Mouse (Mus musculus) c-Kit-positive CD71-negative TER-119-negative erythroid progenitor cells, embryonic 14.5 days (primary cell): ENCODE results near the gene Yju2.
"Not testable (repeated sequence)": the region's sequence is repeated elsewhere in the genome, so short reads cannot be mapped to it uniquely, and the experiment has no call there.

Experiments used
- DNase-seq: peaks from one replicate; pipeline ENCODE4 v3.0.0-alpha.2; 2013; ENCODE audit warnings: low read depth

Yju2 gene

DNA sequence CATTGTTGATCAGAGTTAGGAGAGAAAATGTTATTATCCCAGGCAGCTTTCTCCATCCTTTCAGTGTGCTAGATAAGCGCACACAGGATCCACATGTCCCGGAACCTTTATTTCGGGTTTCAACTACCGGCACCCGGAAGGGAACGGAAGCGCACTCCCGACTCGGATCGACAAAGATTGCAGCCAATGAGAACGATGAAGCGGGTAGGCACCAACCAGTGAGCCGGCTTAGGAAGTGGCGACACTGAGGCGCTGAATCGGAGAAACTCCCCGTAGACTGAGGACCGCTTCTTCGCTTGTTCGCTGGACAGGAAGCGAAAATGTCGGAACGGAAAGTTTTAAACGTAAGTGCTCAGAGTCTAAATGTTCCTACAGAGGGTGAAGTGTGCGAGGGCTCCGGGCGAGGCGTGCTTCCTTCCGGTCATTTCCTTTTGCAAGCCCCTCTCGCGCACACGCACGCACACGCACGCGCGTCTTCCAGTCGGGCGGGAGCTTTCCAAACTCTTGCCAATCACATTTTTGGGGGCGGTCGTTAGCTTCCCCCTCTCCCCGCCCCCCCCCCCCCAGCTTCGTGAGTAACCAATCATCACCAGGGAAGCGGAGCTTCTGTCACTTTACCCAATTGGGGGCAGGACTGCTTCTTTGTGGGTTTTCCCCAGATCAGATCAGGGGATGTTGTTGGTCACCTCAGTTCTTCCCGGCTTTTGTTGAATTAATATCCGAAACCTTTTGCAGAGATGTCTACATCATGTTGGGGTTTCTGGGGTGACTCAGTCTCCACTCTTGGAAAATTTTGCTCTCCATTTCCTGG lies at the start of gene Yju2:
Gene Yju2 (plus strand): TSS at position 182 of the 811 bp plus-strand sequence.
- peak; percentile 93 for DNase-seq

DNA sequence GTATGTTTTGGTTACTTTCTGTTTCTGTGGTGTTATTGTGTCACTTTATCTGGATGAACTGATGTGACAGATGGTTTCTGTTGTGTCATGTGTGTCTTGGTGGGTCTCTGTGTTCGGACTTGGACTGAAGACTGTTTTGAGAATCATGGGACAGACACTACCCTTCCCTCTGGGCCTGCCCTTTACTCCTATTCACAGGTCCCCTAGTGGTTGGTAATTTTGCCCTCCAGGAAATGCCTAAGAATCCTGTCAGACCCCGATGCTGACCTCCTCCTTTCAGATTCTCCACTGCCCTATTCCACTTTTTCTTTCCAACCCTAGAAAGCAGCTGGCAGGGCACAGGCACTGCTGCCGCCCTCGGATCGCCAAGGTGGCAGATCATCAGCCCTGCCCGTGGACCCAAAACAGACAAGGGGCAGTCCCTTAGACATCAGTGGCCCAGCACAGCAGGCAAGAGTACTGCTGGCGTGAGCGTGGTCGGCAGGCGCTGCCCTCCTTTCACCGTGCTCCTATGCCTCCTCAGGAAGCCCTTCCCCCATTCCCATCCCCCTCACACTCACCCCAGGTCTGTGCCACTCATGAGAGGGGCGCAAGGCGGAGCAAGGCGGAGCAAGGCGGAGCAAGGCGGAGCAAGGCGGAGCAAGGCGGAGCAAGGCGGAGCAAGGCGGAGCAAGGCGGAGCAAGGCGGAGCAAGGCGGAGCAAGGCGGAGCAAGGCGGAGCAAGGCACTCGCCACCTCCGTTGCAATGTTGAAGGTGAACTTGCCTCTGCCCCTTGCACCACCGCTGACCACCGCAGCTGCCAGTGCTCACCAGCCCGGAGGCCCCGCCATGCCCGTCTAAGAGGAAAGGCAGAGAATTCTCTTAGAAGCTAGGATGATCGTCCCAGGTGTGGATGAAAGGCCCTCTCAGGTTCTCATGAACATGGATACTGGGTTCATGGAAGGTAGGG lies 27.1 kb upstream of the Yju2 start:
- peak; percentile 48 for DNase-seq

DNA sequence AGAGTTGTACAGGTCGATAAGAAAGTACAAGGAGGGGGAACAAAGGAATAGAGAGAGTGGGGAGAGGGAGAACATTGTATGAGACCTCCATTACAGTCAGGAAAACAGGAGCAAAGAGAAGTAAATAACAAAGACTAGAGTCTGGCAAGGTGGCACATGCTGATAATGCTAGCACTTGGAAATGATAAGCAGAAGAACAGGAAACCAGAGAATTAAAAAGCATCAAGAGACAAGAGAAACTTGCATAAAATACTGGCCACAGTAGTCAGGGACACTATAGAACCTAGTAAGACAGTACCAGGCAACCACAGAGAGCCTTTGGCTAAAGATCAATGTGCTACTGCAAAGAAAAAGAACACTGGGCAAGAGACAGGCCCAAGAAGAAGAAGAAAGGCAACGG lies 26.3 kb upstream of the Yju2 start:
- no peak for DNase-seq

DNA sequence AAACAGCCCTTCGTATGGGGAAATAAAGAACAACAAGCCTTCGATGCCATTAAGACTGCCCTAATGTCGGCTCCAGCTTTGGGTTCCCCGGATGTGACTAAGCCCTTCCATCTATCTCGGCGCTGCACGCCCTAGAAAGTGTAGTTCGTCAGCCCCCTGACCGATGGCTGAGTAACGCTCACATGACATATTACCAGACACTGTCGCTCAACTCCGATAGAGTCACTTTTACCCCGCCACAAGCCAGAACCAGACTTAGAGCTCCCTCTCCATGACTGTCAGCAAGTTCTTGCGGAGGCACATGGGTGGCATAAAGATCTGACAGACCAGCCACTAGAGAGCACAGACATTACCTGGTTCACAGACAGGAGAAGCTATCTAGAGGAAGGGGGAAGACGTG lies 25.7 kb upstream of the Yju2 start:
- DNase-seq: no peak

DNA sequence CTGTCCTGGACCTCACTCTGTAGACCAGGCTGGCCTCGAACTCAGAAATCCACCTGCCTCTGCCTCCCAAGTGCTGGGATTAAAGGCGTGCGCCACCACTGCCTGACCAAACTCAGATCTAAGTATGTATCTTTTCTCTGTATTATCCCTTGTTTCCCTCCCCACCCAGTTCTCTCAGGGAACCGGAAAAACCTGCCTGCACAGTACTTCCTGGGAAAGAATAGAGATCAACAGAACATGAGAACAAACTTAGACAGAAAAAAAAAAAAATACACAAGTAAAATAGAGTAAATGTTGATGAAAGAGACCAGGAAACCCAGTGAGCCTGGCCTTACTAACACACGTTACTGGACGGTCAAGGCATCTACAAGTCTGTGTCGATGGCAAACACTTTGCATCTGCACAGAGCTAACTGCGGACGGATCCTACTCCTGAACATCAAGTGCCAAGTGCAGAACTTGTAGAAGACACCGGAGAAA lies 14.5 kb upstream of the Yju2 start:
- DNase-seq: not testable (repeated sequence)

DNA sequence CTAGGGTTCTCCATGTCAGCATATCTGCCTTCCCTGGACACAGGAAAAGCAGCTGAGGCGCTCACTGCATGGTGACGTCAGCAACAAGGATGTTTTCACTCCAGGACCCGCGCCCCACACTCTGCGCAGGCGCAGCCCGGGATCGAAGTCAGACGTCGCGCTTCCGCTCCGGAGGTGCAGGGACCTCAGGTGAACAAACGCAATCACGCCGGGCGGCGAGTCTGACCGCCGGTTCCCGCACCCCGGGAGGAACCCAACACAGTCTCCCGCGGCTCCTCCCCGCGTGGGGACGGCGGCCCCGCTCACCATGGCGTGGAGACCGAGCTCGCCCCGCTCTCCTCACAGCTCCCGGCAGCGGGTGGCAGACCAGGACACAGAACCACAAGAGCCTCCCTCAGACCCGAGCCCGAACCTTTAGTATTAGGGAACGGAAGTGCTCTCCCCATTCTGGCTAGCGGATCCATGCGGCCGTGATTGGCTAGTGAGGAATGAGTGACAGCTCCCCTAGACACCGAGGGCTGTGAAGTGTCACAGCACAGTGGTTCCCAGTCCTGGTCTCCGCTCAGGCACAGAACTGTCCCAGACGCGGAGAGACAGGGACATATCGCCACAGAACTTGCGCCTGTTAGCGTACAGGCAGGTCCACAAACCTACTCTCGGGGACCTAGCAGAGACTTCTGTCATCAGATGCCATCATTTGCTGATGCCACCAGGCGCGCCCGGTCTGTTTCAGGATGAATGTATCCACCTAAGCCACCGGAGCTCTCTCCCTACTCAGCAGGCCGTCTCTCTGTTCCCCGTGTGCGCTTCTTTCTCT lies 13.8 kb upstream of the Yju2 start:
- DNase-seq: peak; percentile 47

DNA sequence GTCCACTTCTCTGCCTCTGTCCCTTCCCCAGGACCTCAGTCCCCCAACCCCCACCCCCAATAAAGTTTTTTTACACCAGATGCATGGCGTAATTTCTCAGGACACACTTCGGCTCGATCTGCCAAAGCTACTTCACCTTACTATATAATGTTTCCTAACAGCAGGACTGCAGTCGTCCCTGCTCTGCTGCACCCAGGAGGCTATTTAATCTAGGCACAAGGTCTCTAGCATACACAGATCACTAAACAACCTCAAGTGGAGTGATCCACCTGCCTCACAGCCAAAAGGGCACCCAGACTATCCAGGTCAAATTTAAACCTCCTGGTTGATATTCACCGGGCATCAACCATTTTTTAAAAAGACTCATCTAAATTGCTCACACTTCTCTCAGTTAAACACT lies 13.2 kb upstream of the Yju2 start:
- no peak for DNase-seq

DNA sequence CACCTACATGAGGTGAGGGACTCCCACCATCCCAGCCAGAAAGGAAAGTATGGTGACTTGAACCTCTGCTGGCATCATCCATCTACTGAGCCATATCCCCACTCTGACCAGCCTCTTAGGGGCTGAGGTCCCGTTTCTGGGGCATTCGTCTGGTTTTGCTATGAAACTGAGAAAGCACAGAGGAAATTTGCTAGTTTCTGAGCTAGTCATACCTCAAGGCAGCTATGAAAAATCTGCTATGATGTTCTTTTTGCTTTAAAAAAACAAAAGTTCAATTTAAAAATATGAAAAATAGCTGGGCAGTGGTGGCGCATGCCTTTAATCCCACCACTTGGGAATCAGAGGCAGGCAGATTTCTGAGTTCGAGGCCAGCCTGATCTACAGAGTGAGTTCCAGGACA lies 10.3 kb upstream of the Yju2 start:
- no peak for DNase-seq

DNA sequence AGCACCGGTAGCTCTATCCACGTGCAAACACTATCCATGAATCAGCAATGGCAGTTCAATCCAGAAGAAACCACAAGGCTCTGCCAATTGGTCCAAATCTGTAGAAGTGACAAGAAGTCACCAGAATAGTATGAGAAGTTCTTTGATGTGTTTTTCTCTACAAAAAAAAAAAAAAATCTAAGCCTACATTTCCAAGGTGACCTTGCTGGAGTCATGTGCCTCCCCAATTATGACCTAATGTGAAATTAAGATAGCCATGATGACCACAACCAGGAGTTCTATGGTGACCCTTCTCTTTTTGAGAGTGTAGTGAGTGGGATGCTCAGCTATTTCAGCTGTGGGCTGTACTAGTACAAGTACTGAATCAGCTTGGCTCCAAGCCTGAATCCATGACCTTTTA lies 9.5 kb upstream of the Yju2 start, which contains the start of gene Zfp119b:
Gene Zfp119b (minus strand): TSS at position 101 of the 400 bp plus-strand sequence.
- no peak for DNase-seq

DNA sequence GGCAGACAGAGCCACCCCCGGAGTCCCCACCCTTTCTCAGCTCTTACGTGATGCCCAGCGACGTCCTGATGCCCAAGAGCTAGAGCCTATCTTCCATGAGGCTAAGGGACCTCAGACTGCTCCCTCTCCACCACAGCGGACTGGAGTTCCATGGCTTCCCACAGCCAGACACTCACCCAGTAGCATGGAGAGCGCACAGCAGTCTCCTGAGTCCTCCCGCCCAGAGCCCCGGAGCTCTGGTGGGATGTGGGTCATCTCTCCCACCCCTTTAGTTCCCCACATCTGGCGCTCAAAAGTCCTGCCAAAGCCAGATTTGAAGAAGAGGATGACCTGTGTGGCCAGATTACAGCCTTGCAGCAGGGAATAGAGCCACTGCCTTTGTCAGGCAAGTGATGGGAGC lies 8.3 kb upstream of the Yju2 start:
- no peak for DNase-seq

DNA sequence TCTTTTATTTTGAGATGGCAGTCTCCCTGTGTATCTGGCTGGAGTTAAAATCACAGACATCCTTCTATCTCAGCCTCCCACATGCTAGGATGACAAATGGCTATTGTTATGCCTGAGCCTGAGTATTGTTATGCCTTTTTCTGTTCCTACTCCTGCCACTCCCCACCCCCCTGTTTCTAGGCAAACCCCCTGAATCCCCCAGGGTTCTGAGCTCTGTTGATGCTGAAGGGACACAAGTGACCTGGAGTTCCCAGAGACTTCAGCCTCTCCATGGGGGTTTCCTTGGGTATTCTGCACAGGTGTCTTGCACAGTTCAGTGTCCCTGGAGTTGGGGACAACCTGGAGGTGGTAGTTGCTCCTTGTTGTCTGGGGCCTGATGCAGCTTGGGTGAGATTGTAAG lies 6.9 kb upstream of the Yju2 start:
- no peak for DNase-seq

DNA sequence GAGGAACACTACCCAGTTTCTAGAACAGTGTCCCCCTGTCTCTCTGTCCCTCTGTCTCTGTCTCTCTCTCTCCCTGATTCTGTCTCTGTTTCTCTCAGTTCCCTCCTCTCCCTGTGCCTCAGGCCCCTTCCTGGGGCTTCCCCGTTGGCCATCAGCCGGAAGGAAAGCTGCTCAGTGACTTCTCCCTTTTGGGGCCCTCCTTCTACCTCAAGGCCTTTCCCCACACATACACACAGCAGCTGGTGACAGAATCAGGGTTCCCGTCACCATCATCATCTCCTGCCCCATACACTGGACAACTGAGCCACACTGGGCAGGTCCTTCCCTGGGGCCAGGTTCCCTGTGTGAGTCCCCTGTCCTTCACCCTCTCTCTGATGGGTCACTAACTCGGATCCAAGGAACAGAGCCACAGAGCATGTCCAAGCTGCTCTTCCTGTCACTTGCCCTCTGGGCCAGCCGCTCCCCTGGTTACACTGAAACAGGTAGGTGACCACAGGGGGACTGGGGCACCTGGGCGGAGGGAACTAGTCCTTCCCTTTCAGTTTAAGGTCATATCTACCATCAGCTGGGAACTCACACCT lies 6.4 kb upstream of the Yju2 start, which contains the start of gene Ebi3:
Gene Ebi3 (plus strand): TSS at position 194 of the 581 bp plus-strand sequence.
- no peak for DNase-seq

DNA sequence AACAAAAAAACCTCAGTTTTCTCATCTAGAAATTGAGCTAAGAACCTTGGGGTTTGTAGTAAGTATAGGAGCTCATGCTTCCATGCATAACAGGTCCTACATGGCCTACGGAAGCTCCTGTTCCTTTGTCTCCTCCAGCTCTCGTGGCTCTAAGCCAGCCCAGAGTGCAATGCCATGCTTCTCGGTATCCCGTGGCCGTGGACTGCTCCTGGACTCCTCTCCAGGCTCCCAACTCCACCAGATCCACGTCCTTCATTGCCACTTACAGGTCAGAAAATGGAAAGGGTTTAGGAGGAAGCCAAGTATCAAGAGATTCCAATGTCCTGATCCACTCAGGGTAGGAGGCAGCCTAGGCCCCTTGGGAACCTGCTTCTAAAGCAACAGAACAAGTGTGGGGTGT lies 5.1 kb upstream of the Yju2 start:
- no peak for DNase-seq

DNA sequence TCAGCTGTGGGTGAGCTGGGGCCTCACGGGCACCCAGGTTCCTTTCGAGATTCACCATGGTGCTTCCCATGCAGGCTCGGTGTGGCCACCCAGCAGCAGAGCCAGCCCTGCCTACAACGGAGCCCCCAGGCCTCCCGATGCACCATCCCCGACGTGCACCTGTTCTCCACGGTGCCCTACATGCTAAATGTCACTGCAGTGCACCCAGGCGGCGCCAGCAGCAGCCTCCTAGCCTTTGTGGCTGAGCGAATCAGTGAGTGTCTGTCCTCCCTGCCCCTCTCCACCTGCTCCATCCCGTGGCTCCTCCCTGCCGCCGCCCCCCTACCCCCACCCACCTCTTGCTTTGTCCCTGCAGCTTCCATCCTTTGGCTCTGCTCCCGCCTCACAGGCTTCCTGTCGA lies 4.7 kb upstream of the Yju2 start:
- DNase-seq: no peak

DNA sequence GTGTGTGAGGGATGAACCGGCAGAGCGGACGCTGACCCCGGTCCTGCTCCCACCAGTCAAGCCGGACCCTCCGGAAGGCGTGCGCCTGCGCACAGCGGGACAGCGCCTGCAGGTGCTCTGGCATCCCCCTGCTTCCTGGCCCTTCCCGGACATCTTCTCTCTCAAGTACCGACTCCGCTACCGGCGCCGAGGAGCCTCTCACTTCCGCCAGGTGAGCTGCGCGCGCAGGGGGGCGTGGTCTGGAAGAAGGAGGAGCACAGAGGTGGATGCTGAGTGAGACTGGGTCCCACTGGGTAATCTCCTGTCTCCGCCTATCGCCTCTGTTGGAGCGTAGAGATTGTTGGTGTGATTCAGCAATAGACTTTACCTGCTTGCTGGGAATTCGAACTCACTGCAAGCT lies 2.8 kb upstream of the Yju2 start:
- DNase-seq: peak; percentile 45

DNA sequence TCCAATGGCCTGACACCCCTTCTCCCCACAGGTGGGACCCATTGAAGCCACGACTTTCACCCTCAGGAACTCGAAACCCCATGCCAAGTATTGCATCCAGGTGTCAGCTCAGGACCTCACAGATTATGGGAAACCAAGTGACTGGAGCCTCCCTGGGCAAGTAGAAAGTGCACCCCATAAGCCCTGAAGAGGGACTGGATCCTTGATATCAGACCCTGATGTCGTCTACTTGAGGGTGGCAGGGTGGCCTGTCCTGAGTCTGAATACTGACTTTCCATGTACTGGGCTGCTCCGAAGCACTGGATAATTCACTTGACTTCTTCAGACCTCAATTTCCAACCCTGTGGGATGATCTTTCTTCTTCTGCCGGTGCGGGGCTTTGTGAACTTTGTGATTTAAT lies 2.3 kb upstream of the Yju2 start:
- DNase-seq: no peak

DNA sequence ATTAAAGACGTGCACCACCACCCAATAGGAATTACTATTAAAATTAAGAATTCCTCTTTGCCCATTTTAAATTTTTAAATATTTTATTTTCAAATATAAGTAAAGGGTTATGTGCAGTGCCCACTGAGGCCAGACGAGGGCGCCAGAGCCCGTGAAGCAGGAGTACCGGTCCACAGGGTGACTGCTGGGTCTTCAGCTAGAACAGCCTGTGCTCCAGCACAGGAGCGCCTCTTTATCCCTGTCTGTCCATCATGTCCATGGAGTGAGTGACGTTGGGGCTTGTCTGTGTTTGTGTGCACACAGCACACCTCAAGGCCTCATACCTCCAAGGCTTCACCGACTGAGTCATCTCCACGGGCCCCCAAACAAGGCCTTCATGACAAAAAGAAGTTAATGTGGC lies 1.7 kb upstream of the Yju2 start:
- DNase-seq: peak; percentile 59

DNA sequence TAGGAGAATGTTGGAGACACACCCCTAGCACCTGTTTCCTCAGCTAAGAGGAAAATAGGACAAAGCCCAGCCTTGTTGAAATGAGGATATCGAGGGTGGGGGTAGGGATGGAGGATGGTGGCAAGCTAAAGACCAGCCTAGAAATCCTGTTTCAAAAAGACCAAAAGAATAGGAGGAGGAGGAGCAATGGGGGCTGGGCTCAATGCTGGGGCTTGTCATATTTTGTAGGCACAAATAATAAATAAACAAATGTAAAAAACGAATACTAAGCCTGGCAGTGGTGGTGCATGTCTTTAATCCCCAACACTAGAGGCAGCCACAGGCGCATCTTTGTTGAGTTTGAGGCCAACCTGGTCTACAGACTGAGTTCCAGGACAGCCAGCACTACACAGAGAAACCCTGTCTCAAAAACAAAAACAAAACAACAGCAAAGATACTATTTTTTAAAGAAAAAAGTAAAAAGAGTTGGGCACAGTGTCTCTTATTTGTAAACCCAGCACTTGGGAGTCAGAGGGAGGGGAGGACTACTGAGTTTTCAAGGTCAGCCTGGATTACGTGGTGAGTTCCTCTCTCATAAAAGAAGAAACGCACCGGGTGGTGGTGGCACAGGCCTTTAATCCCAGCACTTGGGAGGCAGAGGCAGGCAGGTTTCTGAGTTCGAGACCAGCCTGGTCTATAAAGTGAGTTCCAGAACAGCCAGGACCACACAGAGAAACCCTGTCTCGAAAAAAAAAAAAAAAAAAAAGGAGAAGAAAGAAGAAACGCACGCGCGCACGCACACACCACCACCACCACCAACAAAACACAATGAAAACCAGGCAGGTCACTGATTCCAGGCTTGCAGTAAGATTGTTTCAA lies 944 bp upstream of the Yju2 start:
- DNase-seq: no peak

DNA sequence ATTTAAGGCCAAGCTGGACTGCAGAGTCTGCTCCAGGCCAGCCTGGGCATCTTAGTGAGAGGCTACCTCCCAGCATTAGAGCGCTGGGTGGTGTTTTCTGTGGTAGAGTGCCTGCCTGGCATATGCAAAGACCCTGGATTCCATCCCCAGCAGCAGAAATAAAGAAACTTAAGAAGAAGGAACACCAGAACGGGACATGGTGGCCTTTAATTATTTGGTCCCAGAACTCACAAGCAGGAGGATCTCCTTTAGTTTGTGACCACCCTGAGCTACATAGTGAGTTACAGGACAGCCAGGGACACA lies 364 bp upstream of the Yju2 start:
- no peak for DNase-seq

DNA sequence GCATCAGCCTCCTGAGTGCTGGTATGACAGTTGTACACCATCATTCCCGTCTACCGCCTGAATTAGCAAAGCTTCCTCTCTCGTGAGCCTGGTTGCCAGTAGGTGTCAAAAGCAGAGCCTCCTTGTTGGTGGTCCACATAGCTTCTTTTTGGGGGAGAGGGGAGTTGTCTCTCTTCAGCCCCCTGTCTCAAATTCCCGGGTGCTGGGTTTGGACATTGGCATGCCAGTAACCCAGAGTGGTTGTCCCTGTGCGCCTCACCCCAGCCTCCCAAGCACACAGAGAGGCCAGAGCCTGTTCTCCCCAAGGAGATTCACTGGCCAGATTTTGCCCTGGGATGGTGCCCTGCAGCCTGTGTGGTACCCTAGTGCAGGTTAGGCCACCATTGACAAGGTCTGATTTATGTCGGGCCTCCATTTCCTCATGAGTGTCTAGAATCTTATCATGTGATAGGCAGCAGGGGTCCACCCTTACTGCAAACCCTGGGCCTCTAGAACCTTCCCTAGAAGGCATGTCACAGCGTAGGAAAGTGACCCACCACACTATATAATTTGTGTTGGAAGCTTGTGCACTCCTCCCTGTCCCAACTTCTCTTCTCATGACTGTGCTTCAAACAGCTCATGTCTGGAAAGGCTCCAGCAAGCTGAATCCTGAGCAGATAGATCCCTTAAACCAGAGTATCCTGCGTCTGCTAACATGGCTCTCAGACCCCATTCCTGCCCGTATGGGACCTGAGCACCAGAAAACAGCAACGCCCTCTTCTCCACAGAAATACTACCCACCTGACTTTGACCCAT lies 1.2 kb downstream of the Yju2 start:
- no peak for DNase-seq
